ENCODE assay signal across 8 mouse cellular contexts in the genomic region with DNA sequence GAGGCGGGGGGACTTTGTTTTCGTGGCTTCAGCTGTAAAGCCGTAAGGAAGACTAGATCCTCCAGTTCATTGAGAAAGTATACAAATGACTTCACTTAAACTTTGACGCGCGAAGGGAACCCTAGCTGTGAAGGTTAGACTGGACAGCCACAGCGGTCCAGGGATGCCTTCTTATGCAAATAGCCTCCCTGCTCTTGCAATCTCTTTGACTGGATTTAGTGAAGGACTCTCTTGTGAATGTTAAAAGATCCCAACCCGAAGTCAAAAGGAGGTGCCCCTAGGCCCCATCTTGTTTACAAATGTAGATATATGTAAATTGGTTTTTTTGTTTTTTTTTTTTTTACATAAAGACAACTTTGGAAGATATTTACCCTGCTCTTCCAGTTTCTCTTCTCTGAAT. TPM values are rescaled to one million over a fixed set of nuclear protein-coding genes. Genes with fewer than 3 reads are reported as not detected.
A peak's percentile ranks its signal among the peaks of the same experiment; 100 is the strongest.
DNase-seq lines count a peak whose midpoint lies in the region; ATAC-seq and TF ChIP-seq lines count a peak whose summit lies in the region.

No protein-coding gene starts in this region.

- DNase-seq in lung, embryonic 14.5 days, result peak; percentile 53
- no peak for DNase-seq in lung, postnatal 10 days
- no peak for DNase-seq in embryonic facial prominence, embryonic 10.5 days (ENCODE audit: low spot score)
- DNase-seq in ovary, adult 18-20 months (ENCODE audit: low spot score), result no peak
- DNase-seq in lung, postnatal 36 days, result no peak
- DNase-seq in thymus, adult 18-20 months, result no peak

- no peak for TF ChIP-seq POLR2A in small intestine, adult 2 months (IDR thresholded peaks at IDR 0.05; ENCODE audit: low read depth, low read length)

- peak overlapping the region; percentile 84 for H3K4me3 ChIP-seq in lung, embryonic 14.5 days (ENCODE audit: low read depth, low read length)
- peak overlapping the region; percentile 91 for H3K4me3 ChIP-seq in embryonic facial prominence, embryonic 10.5 days
- peak overlapping the region; percentile 84 for H3K4me3 ChIP-seq in limb, embryonic 12.5 days (replicated peaks)
- peak overlapping the region; percentile 66 for H3K4me3 ChIP-seq in small intestine, adult 2 months (ENCODE audit: low read depth, low read length)

- peak overlapping the region; percentile 63 for H3K4me2 ChIP-seq in lung, embryonic 14.5 days
- peak overlapping the region; percentile 89 for H3K4me2 ChIP-seq in limb, embryonic 12.5 days

- ATAC-seq in lung, embryonic 14.5 days (ENCODE audit: insufficient read depth), result no peak
- ATAC-seq in limb, embryonic 12.5 days (ENCODE audit: insufficient number of reproducible peaks, insufficient read depth, low FRiP score, low TSS enrichment, low read depth), result no peak

- H3K9me3 ChIP-seq in lung, embryonic 14.5 days (ENCODE audit: low read depth, low read length), result no peaks in the 10 kb centered on the region
- H3K9me3 ChIP-seq in embryonic facial prominence, embryonic 10.5 days, result no peaks in the 10 kb centered on the region
- H3K9me3 ChIP-seq in limb, embryonic 12.5 days, result no peaks in the 10 kb centered on the region

- 2% methylated on average over 8 of the region's 8 CpGs for WGBS in lung, embryonic 14.5 days
- 2% methylated on average over 8 of the region's 8 CpGs for WGBS in embryonic facial prominence, embryonic 10.5 days
- WGBS in limb, embryonic 12.5 days, result 1% methylated on average over 8 of the region's 8 CpGs
- 0% methylated on average over 8 of the region's 8 CpGs for WGBS in small intestine, adult 2 months

- H3K27me3 ChIP-seq in lung, embryonic 14.5 days (ENCODE audit: insufficient read depth, low read length), result no peaks in the 10 kb centered on the region
- H3K27me3 ChIP-seq in embryonic facial prominence, embryonic 10.5 days (replicated peaks; ENCODE audit: low read depth, poor library complexity, severe bottlenecking), result no peaks in the 10 kb centered on the region
- H3K27me3 ChIP-seq in limb, embryonic 12.5 days, result no peaks in the 10 kb centered on the region
- H3K27me3 ChIP-seq in small intestine, adult 2 months (ENCODE audit: control insufficient read depth, insufficient read depth, low read length), result no peaks in the 10 kb centered on the region

- peak overlapping the region; percentile 76 for H3K9ac ChIP-seq in lung, embryonic 14.5 days
- peak overlapping the region; percentile 83 for H3K9ac ChIP-seq in limb, embryonic 12.5 days (replicated peaks)

- no peak for TF ChIP-seq CTCF in lung, embryonic 14.5 days (IDR thresholded peaks at IDR 0.05; ENCODE audit: low read depth)
- no peak for TF ChIP-seq CTCF in small intestine, adult 2 months (IDR thresholded peaks at IDR 0.05; ENCODE audit: extremely low read depth, insufficient read length, insufficient replicate concordance, low read depth, low read length)

- H3K36me3 ChIP-seq in lung, embryonic 14.5 days (ENCODE audit: insufficient read depth), result peaks cover 26% of the 10 kb centered on the region
- peaks cover 46% of the 10 kb centered on the region for H3K36me3 ChIP-seq in embryonic facial prominence, embryonic 10.5 days (replicated peaks)
- peaks cover 33% of the 10 kb centered on the region for H3K36me3 ChIP-seq in limb, embryonic 12.5 days
- peaks cover 1% of the 10 kb centered on the region; the same call in 1 of the 2 replicates for H3K36me3 ChIP-seq in small intestine, adult 2 months (ENCODE audit: control insufficient read depth, insufficient read depth, low read length)

- H3K27ac ChIP-seq in lung, embryonic 14.5 days (ENCODE audit: low read depth), result peak overlapping the region; percentile 91
- peak overlapping the region; percentile 93 for H3K27ac ChIP-seq in embryonic facial prominence, embryonic 10.5 days (replicated peaks)
- peak overlapping the region; percentile 97 for H3K27ac ChIP-seq in limb, embryonic 12.5 days
- H3K27ac ChIP-seq in small intestine, adult 2 months (ENCODE audit: insufficient read depth, low read depth, low read length), result peak overlapping the region; percentile 94

- peaks cover 11% of the 10 kb centered on the region for H3K4me1 ChIP-seq in lung, embryonic 14.5 days (ENCODE audit: insufficient read depth)
- H3K4me1 ChIP-seq in embryonic facial prominence, embryonic 10.5 days, result peaks cover 42% of the 10 kb centered on the region
- H3K4me1 ChIP-seq in limb, embryonic 12.5 days (replicated peaks), result peaks cover 30% of the 10 kb centered on the region
- peaks cover 17% of the 10 kb centered on the region for H3K4me1 ChIP-seq in small intestine, adult 2 months (ENCODE audit: control insufficient read depth, insufficient read depth, insufficient read length, low read length)

RNA-seq across cellular contexts. Expression of a gene that starts 1.7 kb away (rescaled TPM):
- 178 and 202 TPM in 2 replicates for polyA plus RNA-seq in lung, embryonic 14.5 days (2014; fragmentation: Nextera tagmentation; extraction: Ambion mirVana)
- 219 and 225 TPM in 2 replicates for polyA plus RNA-seq in embryonic facial prominence, embryonic 10.5 days (2016; fragmentation: Nextera tagmentation; extraction: Ambion mirVana)
- polyA plus RNA-seq in limb, embryonic 12.5 days (2016; fragmentation: Nextera tagmentation; extraction: Ambion mirVana), result 175 and 180 TPM in 2 replicates
- 28.2 and 57.1 TPM in 2 replicates for polyA plus RNA-seq in small intestine, adult 2 months (2012; rRNA removed)

RNA-seq across cellular contexts. Expression of a gene that starts 1.8 kb away (rescaled TPM):
- polyA plus RNA-seq in lung, embryonic 14.5 days (2014; fragmentation: Nextera tagmentation; extraction: Ambion mirVana), result 27.1 and 33.6 TPM in 2 replicates
- 41.6 and 43.5 TPM in 2 replicates for polyA plus RNA-seq in embryonic facial prominence, embryonic 10.5 days (2016; fragmentation: Nextera tagmentation; extraction: Ambion mirVana)
- 35.8 and 39.0 TPM in 2 replicates for polyA plus RNA-seq in limb, embryonic 12.5 days (2016; fragmentation: Nextera tagmentation; extraction: Ambion mirVana)
- 11.4 and 20.2 TPM in 2 replicates for polyA plus RNA-seq in small intestine, adult 2 months (2012; rRNA removed)

RNA-seq across cellular contexts. Expression of a gene that starts 21.8 kb away (rescaled TPM):
- 2.8 and 3.3 TPM in 2 replicates for polyA plus RNA-seq in lung, embryonic 14.5 days (2014; fragmentation: Nextera tagmentation; extraction: Ambion mirVana)
- polyA plus RNA-seq in embryonic facial prominence, embryonic 10.5 days (2016; fragmentation: Nextera tagmentation; extraction: Ambion mirVana), result 29.5 and 29.8 TPM in 2 replicates
- 53.3 and 54.3 TPM in 2 replicates for polyA plus RNA-seq in limb, embryonic 12.5 days (2016; fragmentation: Nextera tagmentation; extraction: Ambion mirVana)
- polyA plus RNA-seq in small intestine, adult 2 months (2012; rRNA removed), result 0.79 and 1.5 TPM in 2 replicates

RNA-seq across cellular contexts. Expression of a gene that starts 23.9 kb away (rescaled TPM):
- polyA plus RNA-seq in lung, embryonic 14.5 days (2014; fragmentation: Nextera tagmentation; extraction: Ambion mirVana), result 6.9 and 9.8 TPM in 2 replicates
- polyA plus RNA-seq in embryonic facial prominence, embryonic 10.5 days (2016; fragmentation: Nextera tagmentation; extraction: Ambion mirVana), result 3.2 TPM in 2 replicates
- 3.0 and 4.8 TPM in 2 replicates for polyA plus RNA-seq in limb, embryonic 12.5 days (2016; fragmentation: Nextera tagmentation; extraction: Ambion mirVana)
- polyA plus RNA-seq in small intestine, adult 2 months (2012; rRNA removed), result 2.5 and 4.5 TPM in 2 replicates

RNA-seq across cellular contexts. Expression of a gene that starts 32.9 kb away (rescaled TPM):
- 0.58 and 1.9 TPM in 2 replicates for polyA plus RNA-seq in lung, embryonic 14.5 days (2014; fragmentation: Nextera tagmentation; extraction: Ambion mirVana)
- 1.3 and 1.4 TPM in 2 replicates for polyA plus RNA-seq in embryonic facial prominence, embryonic 10.5 days (2016; fragmentation: Nextera tagmentation; extraction: Ambion mirVana)
- polyA plus RNA-seq in limb, embryonic 12.5 days (2016; fragmentation: Nextera tagmentation; extraction: Ambion mirVana), result 1.9 and 3.3 TPM in 2 replicates
- 0.22 and 0.23 TPM in 2 replicates for polyA plus RNA-seq in small intestine, adult 2 months (2012; rRNA removed)
